In the genomic region with DNA sequence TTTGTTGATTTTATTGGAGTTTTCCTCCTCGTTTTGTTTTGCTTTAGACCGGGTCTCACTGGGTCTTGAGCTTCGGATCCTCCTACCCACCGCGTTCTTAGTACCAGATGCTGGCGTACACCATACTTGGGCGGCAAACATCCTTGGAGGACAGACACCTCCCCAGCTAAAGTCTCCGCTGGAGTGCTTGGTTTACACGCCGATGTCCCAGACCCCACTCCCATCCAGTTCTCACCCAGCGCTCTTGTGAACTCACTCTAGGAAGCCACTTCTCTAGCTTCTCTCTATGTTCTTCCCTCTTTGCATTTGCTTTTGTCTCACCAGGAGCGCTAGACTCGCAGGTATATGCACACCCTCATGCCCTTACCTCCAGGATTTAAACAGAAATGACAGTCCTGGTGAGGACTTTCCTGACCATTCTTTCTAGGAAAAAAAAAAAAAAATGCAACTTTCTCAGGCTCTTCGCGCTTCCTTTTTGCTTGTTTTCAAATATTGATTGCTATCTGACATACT, we compare ENCODE assay signal across 8 mouse cellular contexts. TPM values are rescaled to one million over a fixed set of nuclear protein-coding genes. Genes with fewer than 3 reads are reported as not detected.
DNase-seq lines count a peak whose midpoint lies in the region; ATAC-seq and TF ChIP-seq lines count a peak whose summit lies in the region.

No protein-coding gene starts in this region.

- H3K9me3 ChIP-seq in heart, embryonic 10.5 days = no peaks in the 10 kb centered on the region
- H3K9me3 ChIP-seq in ES-Bruce4 (replicated peaks; ENCODE audit: control insufficient read depth, insufficient read depth, low read length, poor library complexity, severe bottlenecking) = no peaks in the 10 kb centered on the region
- H3K9me3 ChIP-seq in forebrain, postnatal 0 days (ENCODE audit: low read length) = no peaks in the 10 kb centered on the region

- H3K27me3 ChIP-seq in heart, embryonic 10.5 days (ENCODE audit: insufficient read depth, poor library complexity, severe bottlenecking) = no peaks in the 10 kb centered on the region
- H3K27me3 ChIP-seq in ES-Bruce4 (ENCODE audit: control insufficient read depth, insufficient read depth, low read length, poor library complexity, severe bottlenecking) = no peaks in the 10 kb centered on the region
- no peaks in the 10 kb centered on the region for H3K27me3 ChIP-seq in forebrain, postnatal 0 days (ENCODE audit: insufficient read depth, low read length)

- H3K4me2 ChIP-seq in forebrain, postnatal 0 days (ENCODE audit: low read depth) = peak overlapping the region; percentile 69

- ATAC-seq in forebrain, postnatal 0 days = peak; percentile 75
- ATAC-seq in megakaryocyte, adult 5-6 weeks (ENCODE audit: poor library complexity, severe bottlenecking) = peak; percentile 45

- H3K4me1 ChIP-seq in heart, embryonic 10.5 days = peaks cover 21% of the 10 kb centered on the region
- peaks cover 1% of the 10 kb centered on the region for H3K4me1 ChIP-seq in ES-Bruce4 (ENCODE audit: control insufficient read depth, insufficient read depth, low read length)
- peaks cover 10% of the 10 kb centered on the region for H3K4me1 ChIP-seq in forebrain, postnatal 0 days (ENCODE audit: insufficient read depth)

- TF ChIP-seq EP300 in ES-Bruce4 (IDR thresholded peaks at IDR 0.05; ENCODE audit: insufficient read depth, low read depth, low read length) = no peak

- no peak for DNase-seq in heart, embryonic 10.5 days (ENCODE audit: low spot score)
- DNase-seq in heart, adult 9 months (ENCODE audit: low spot score in 2 of 2) = no peak
- DNase-seq in forebrain, postnatal 0 days = no peak
- no peak for DNase-seq in Muller cell, postnatal 12 days (ENCODE audit: inconsistent ontology term)
- no peak for DNase-seq in layer of hippocampus, postnatal 36 days
- no peak for DNase-seq in thymus, adult 18-20 months

- under 1% methylated on average over 15 of the region's 15 CpGs for WGBS in heart, embryonic 10.5 days
- WGBS in forebrain, postnatal 0 days = under 1% methylated on average over 15 of the region's 15 CpGs

- H3K9ac ChIP-seq in ES-Bruce4 (ENCODE audit: low read depth, poor library complexity, severe bottlenecking) = peak overlapping the region; percentile 95
- peak overlapping the region; percentile 99 for H3K9ac ChIP-seq in forebrain, postnatal 0 days

- peak overlapping the region; percentile 100 for H3K27ac ChIP-seq in heart, embryonic 10.5 days
- peak overlapping the region; percentile 22 for H3K27ac ChIP-seq in ES-Bruce4 (ENCODE audit: insufficient read depth, low read length)
- peak overlapping the region; percentile 96; the same call in 1 of the 2 replicates for H3K27ac ChIP-seq in forebrain, postnatal 0 days (ENCODE audit: low read depth, low read length)

- H3K36me3 ChIP-seq in heart, embryonic 10.5 days = peaks cover 25% of the 10 kb centered on the region
- peaks cover 23% of the 10 kb centered on the region for H3K36me3 ChIP-seq in ES-Bruce4 (ENCODE audit: control insufficient read depth, insufficient read depth, low read length, poor library complexity, severe bottlenecking)
- H3K36me3 ChIP-seq in forebrain, postnatal 0 days (ENCODE audit: insufficient read depth) = peaks cover 18% of the 10 kb centered on the region

- TF ChIP-seq CTCF in ES-Bruce4 (IDR thresholded peaks at IDR 0.05; ENCODE audit: low read depth, low read length) = no peak
- no peak for TF ChIP-seq CTCF in forebrain, postnatal 0 days (IDR thresholded peaks at IDR 0.05; ENCODE audit: low read depth)

- H3K4me3 ChIP-seq in heart, embryonic 10.5 days = peak overlapping the region; percentile 99
- peak overlapping the region; percentile 76 for H3K4me3 ChIP-seq in ES-Bruce4 (ENCODE audit: low read depth, low read length)
- H3K4me3 ChIP-seq in forebrain, postnatal 0 days (ENCODE audit: low read depth, low read length) = peak overlapping the region; percentile 95

- TF ChIP-seq POLR2A in ES-Bruce4 (IDR thresholded peaks at IDR 0.05; ENCODE audit: insufficient read depth, low read length) = no peak

RNA-seq across cellular contexts. Expression of gene Snrpb, which starts 0.4 kb away (rescaled TPM):
- polyA plus RNA-seq in heart, embryonic 10.5 days (2016; fragmentation: Nextera tagmentation; extraction: Ambion mirVana) = 589 and 704 TPM in 2 replicates
- polyA plus RNA-seq in ES-Bruce4 (2011; ENCODE audit: insufficient read depth, insufficient read length, low read depth, missing spikeins) = 244 and 254 TPM in 2 replicates
- 306 TPM in 2 replicates for total RNA-seq in forebrain, postnatal 0 days (2014; rRNA removed)
- polyA plus RNA-seq in forebrain, postnatal 0 days (2015; fragmentation: Nextera tagmentation; extraction: Ambion mirVana) = 334 and 388 TPM in 2 replicates
- total RNA-seq in megakaryocyte, adult 5-6 weeks (2015) = 226 and 247 TPM in 2 replicates
- total RNA-seq in megakaryocyte, adult 5-6 weeks (2017) = 154 and 191 TPM in 2 replicates
- 100 to 1,000 TPM; 118 to 119 TPM for total RNA-seq in layer of hippocampus, postnatal 36 days (2021)

RNA-seq across cellular contexts. Expression of gene Tmc2, which starts 15.4 kb away (rescaled TPM):
- polyA plus RNA-seq in heart, embryonic 10.5 days (2016; fragmentation: Nextera tagmentation; extraction: Ambion mirVana) = not detected in 2 replicates
- not detected in 2 replicates for polyA plus RNA-seq in ES-Bruce4 (2011; ENCODE audit: insufficient read depth, insufficient read length, low read depth, missing spikeins)
- not detected in 2 replicates for total RNA-seq in forebrain, postnatal 0 days (2014; rRNA removed)
- not detected in 2 replicates for polyA plus RNA-seq in forebrain, postnatal 0 days (2015; fragmentation: Nextera tagmentation; extraction: Ambion mirVana)
- total RNA-seq in megakaryocyte, adult 5-6 weeks (2015) = not detected in 2 replicates
- total RNA-seq in megakaryocyte, adult 5-6 weeks (2017) = not detected in 2 replicates
- not detected for total RNA-seq in layer of hippocampus, postnatal 36 days (2021)

Comparison
In these comparisons a context has a peak if more than half of its experiments do, and no peak if none do; other contexts are left out.
1. H3K27ac ChIP-seq: peak in every context shown above with its lines; median percentile 100 in heart, embryonic 10.5 days; 96 in forebrain, postnatal 0 days; 22 in ES-Bruce4.